Mouse (Mus musculus) kidney, adult 2 months (tissue): ENCODE measurements around the gene Cyp2d11. TPM values are rescaled to one million over a fixed set of nuclear protein-coding genes. Genes with fewer than 3 reads are reported as not detected.

ENCODE experiments used
- DNase-seq: peaks from one replicate; pipeline ENCODE4 v3.0.0; 2021
- H3K27ac ChIP-seq: fragments of 200-500 bp; 2 replicates; pipeline ENCODE4 v1.5.1; 2012; ENCODE audit warnings: low read depth, low read length, control low read depth, inconsistent platforms; ENCODE audit not compliant: insufficient read depth
- H3K27me3 ChIP-seq: fragments of 200-500 bp; replicated peaks from 2 replicates; pipeline ENCODE4 v1.6.1; 2012; ENCODE audit warnings: mild to moderate bottlenecking, moderate library complexity, low read length, inconsistent platforms; ENCODE audit not compliant: control insufficient read depth, insufficient read depth
- H3K36me3 ChIP-seq: fragments of 200-500 bp; 2 replicates; pipeline ENCODE4 v1.6.1; 2012; ENCODE audit warnings: mild to moderate bottlenecking, moderate library complexity, low read length, inconsistent platforms; ENCODE audit not compliant: control insufficient read depth, insufficient read depth
- H3K4me1 ChIP-seq: fragments of 200-500 bp; 2 replicates; pipeline ENCODE4 v1.6.1; 2011; ENCODE audit warnings: low read length; ENCODE audit not compliant: control insufficient read depth, insufficient read depth
- H3K4me3 ChIP-seq: fragments of 200-500 bp; 2 replicates; pipeline ENCODE4 v1.5.1; 2011; ENCODE audit warnings: mild to moderate bottlenecking, low read depth, low read length, control low read depth; ENCODE audit not compliant: insufficient read depth
- CTCF ChIP-seq: fragments of 200-500 bp; conservative IDR thresholded peaks from 2 replicates; pipeline ENCODE4 v1.5.1; 2011; ENCODE audit warnings: low read depth, mild to moderate bottlenecking, control low read depth, low read length, moderate library complexity, mixed read lengths; ENCODE audit not compliant: insufficient read depth, insufficient read length
- POLR2A ChIP-seq: fragments of 200-500 bp; IDR thresholded peaks from one replicate; pipeline ENCODE4 v1.6.1; 2011; ENCODE audit warnings: low read depth, low read length, control low read depth
- WGBS: fragments of 180-500 bp; shearing (Covaris S2); methylation state at CpG from one replicate; pipeline ENCODE4 v1.1.7; 2018; 5-methylcytosine and 5-hydroxymethylcytosine counted together
- polyA plus RNA-seq: library from polyadenylated mRNA; depleted of rRNA; stranded (reverse); fragments of >200 nt; gene quantifications from 2 replicates; pipeline ENCODE4 v1.2.3, GENCODE M21; 2012

The Cyp2d11 gene
- polyA plus RNA-seq, 1 experiment = not detected

DNA sequence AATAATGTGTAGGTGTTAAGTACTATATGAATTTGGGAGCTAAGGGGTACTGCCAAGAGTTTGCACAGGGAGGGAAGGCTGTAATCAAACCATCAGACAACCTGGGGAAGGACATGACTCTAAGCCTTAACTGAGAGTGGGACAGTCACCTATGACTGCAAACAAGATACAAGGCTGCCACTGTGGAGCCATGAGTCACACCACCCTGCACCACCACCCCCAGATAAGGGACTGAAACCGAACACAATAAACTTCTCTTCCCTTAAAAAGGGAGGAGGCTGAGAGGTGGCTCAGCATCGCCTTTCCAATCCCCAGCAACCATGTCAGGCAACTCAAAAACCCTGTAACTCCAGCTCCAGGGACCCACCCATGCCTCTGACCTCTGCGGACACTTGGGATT is 42.3 kb downstream of the Cyp2d11 start:
- no peaks in the 10 kb centered on the region for H3K27me3 ChIP-seq
- WGBS = 62% methylated on average over 3 of the region's 3 CpGs
- H3K4me1 ChIP-seq = peaks cover 31% of the 10 kb centered on the region
- H3K36me3 ChIP-seq = peaks cover 3% of the 10 kb centered on the region; the same call in 1 of the 2 replicates
- TF ChIP-seq POLR2A (no peak), CTCF (no peak)
- no peak overlapping the region for H3K27ac ChIP-seq
- H3K4me3 ChIP-seq = no peak overlapping the region
- DNase-seq = no peak

GRCm38 (mm10) chr15:82350349-82350748 is 43.5 kb downstream of the Cyp2d11 start:
- WGBS = 71% methylated on average over 4 of the region's 4 CpGs
- peaks cover 31% of the 10 kb centered on the region for H3K4me1 ChIP-seq
- TF ChIP-seq POLR2A (no peak), CTCF (peak; percentile 22; the same call in 1 of the 2 replicates)
- H3K27ac ChIP-seq = no peak overlapping the region
- no peak for DNase-seq
- no peaks in the 10 kb centered on the region for H3K27me3 ChIP-seq
- no peak overlapping the region for H3K4me3 ChIP-seq
- peaks cover 3% of the 10 kb centered on the region; the same call in 1 of the 2 replicates for H3K36me3 ChIP-seq

DNA sequence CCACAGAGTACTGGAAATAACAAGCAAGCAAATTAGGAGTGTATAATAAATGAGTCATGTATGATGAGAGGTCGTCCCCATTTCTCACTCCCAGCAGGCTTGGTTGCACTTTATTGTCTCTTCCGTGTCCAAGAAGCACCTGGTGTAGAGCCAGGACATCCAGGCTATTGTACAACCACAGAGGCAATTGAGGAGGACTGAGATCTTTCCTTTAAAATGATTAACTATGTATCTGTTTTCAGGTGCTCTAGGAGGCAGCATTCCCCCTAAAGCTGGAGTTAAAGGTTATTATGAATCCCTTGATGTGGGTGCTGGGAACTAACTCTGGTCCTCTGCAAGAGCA is 44.9 kb downstream of the Cyp2d11 start:
- no peaks in the 10 kb centered on the region for H3K27me3 ChIP-seq
- 42% methylated on average over 2 of the region's 2 CpGs for WGBS
- H3K4me1 ChIP-seq = peaks cover 35% of the 10 kb centered on the region
- DNase-seq = peak; percentile 62
- H3K4me3 ChIP-seq = no peak overlapping the region
- H3K36me3 ChIP-seq = peaks cover 3% of the 10 kb centered on the region; the same call in 1 of the 2 replicates
- no peak for TF ChIP-seq POLR2A
- no peak for TF ChIP-seq CTCF
- H3K27ac ChIP-seq = no peak overlapping the region

- no peak overlapping the region for H3K27ac ChIP-seq
- H3K36me3 ChIP-seq = peaks cover 3% of the 10 kb centered on the region; the same call in 1 of the 2 replicates
- H3K27me3 ChIP-seq = no peaks in the 10 kb centered on the region
- 71% methylated on average over 8 of the region's 8 CpGs for WGBS
- peaks cover 40% of the 10 kb centered on the region for H3K4me1 ChIP-seq
- H3K4me3 ChIP-seq = no peak overlapping the region
- no peak for DNase-seq
- TF ChIP-seq POLR2A = no peak
Observed at GRCm38 (mm10) chr15:82348258-82348998, 45.4 kb downstream of the Cyp2d11 start.

DNA sequence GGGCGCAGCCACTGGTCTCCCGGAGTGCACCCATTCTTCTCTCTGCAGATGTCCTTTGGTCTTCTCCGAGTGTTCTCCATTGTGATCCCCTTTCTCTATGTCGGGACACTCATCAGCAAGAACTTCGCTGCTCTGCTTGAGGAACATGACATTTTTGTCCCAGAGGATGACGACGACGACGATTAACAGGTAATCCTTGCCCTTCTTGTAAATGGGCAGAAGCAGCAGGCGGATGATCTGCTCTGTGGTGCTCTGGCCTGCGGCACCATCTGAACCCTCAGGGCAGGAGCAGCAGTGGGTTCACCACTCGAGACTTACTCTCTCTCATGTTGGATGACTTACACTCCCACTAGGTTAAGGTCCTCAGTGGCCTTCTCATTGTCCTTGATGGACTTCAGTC is 46.0 kb downstream of the Cyp2d11 start:
- DNase-seq = no peak
- WGBS = 90% methylated on average over 12 of the region's 12 CpGs
- Histone ChIP-seq H3K27me3 (no peaks in the 10 kb centered on the region), H3K4me3 (no peak overlapping the region), H3K36me3 (peaks cover 3% of the 10 kb centered on the region; the same call in 1 of the 2 replicates), H3K4me1 (peaks cover 41% of the 10 kb centered on the region), H3K27ac (no peak overlapping the region)
- TF ChIP-seq POLR2A = no peak
- no peak for TF ChIP-seq CTCF

DNA sequence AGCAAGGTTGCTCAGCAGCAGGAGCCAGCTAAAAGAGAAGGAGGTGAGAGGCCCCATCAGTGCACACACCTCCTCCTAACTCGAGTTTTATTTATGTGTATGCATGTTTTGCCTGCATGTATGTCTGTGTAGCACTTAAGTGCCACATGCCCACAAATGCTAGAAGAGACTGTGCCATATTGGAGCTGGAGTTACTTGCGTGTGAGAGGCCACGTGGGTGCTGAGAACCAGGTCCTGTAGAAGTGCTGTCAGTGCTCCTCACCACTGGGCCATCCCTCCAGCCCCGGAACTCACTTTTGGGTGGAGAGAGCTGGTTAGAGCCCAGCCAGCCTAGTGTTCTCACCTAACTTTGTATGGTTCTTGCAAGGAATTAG is 46.5 kb downstream of the Cyp2d11 start:
- Histone ChIP-seq H3K4me1 (peaks cover 35% of the 10 kb centered on the region), H3K4me3 (peak overlapping the region; percentile 50), H3K27me3 (no peaks in the 10 kb centered on the region), H3K36me3 (peaks cover 3% of the 10 kb centered on the region; the same call in 1 of the 2 replicates), H3K27ac (peak overlapping the region; percentile 86)
- no peak for DNase-seq
- TF ChIP-seq POLR2A (no peak), CTCF (no peak)
- WGBS = 58% methylated on average over 4 of the region's 4 CpGs

DNA sequence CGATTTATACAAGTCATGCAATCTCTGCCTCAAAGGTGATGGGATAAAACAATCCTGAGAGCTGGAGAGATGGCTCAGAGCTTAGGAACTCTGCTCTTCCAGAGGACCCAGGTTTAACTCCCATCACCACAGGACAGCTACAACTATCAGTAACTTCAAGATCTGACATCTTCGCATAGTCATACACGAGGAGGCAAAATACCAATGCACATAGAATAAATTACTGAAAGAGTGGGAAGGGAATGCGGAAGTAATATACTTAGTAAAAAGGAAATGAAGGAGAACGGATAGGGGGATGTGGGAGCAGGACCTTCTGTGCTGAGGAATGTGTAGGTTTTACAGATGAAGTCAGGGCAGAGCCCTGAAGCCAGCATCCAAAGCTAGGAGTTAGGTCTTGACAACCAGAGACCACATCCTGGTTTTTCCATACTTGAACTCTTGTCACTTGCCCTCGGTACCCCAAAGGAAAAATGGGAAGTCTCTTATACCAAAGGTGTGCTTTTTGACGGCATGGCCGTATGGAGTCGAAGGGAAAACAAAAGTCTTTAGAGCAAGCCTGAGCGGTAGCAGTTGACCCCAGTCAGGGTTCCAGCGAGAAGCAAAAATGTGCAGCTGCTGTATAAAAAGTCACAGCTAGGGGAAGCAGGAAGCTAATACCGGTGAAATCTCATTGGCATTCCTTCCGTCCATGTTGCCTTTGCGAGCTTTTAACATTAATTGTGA is 47.1 kb downstream of the Cyp2d11 start:
- Histone ChIP-seq H3K27me3 (no peaks in the 10 kb centered on the region), H3K4me1 (peaks cover 31% of the 10 kb centered on the region), H3K36me3 (peaks cover 3% of the 10 kb centered on the region; the same call in 1 of the 2 replicates), H3K27ac (peak overlapping the region; percentile 86), H3K4me3 (peak overlapping the region; percentile 50)
- no peak for DNase-seq
- TF ChIP-seq POLR2A (no peak), CTCF (no peak)
- 5% methylated on average over 14 of the region's 14 CpGs for WGBS
